Mouse (Mus musculus) MEL (cell line): ENCODE data around the gene Rac1. TPM values are rescaled to one million over a fixed set of nuclear protein-coding genes. Genes with fewer than 3 reads are reported as not detected.

Experiments used
- DNase-seq: peaks from one replicate; pipeline ENCODE4 v3.0.0; 2011; ENCODE audit warnings: low read depth, low spot score
- H3K27ac ChIP-seq: 2 replicates; pipeline ENCODE4 v1.5.1; 2012; ENCODE audit warnings: low read depth, mild to moderate bottlenecking, control low read depth, low read length, moderate library complexity; ENCODE audit not compliant: control insufficient read depth
- H3K27me3 ChIP-seq, 2 experiments: fragments of 150-350 bp in 1 of 2; sonication (generic) in 1 of 2; 2 replicates each; pipeline ENCODE4 v1.6.1; 2012; ENCODE audit warnings: low read length in 2 of 2, mild to moderate bottlenecking in 2 of 2, improper control_type of control experiment in 1 of 2, moderate library complexity in 1 of 2; ENCODE audit not compliant: insufficient read depth in 2 of 2, control insufficient read depth in 1 of 2
- H3K36me3 ChIP-seq, 2 experiments: 2 replicates each; pipeline ENCODE4 v1.6.1; 2012 to 2014; ENCODE audit warnings: low read length in 2 of 2, improper control_type of control experiment in 1 of 2, inconsistent platforms in 1 of 2, mild to moderate bottlenecking in 1 of 2; ENCODE audit not compliant: insufficient read depth in 2 of 2, control insufficient read depth in 1 of 2
- H3K4me1 ChIP-seq, 2 experiments: fragments of 150-350 bp in 1 of 2; sonication (generic) in 1 of 2; 2 replicates each; pipeline ENCODE4 v1.6.1; 2012; ENCODE audit warnings: low read length in 2 of 2, improper control_type of control experiment in 1 of 2, mild to moderate bottlenecking in 1 of 2; ENCODE audit not compliant: insufficient read depth in 2 of 2, control insufficient read depth in 1 of 2
- H3K4me3 ChIP-seq, 2 experiments: fragments of 150-350 bp in 1 of 2; sonication (generic) in 1 of 2; 2 replicates each; pipeline ENCODE4 v1.5.1; 2012; ENCODE audit warnings: low read depth in 2 of 2, low read length in 2 of 2, mild to moderate bottlenecking in 2 of 2, moderate library complexity in 2 of 2, control low read depth in 1 of 2, improper control_type of control experiment in 1 of 2; ENCODE audit not compliant: control insufficient read depth in 1 of 2, insufficient read depth in 1 of 2
- H3K79me2 ChIP-seq: 2 replicates; pipeline ENCODE4 v1.6.1; 2012; ENCODE audit warnings: mild to moderate bottlenecking, low read length, moderate library complexity; ENCODE audit not compliant: control insufficient read depth, poor library complexity, insufficient read depth
- H3K9ac ChIP-seq: 2 replicates; pipeline ENCODE4 v1.6.1; 2012; ENCODE audit warnings: low read depth, mild to moderate bottlenecking, control low read depth, low read length, moderate library complexity; ENCODE audit not compliant: control insufficient read depth, poor library complexity, severe bottlenecking
- H3K9me3 ChIP-seq: fragments of 150-350 bp; sonication (generic); replicated peaks from 2 replicates; pipeline ENCODE4 v1.6.1; 2012; ENCODE audit warnings: mild to moderate bottlenecking, low read length, improper control_type of control experiment, moderate library complexity; ENCODE audit not compliant: insufficient read depth
- BHLHE40 ChIP-seq: IDR thresholded peaks from 2 replicates; pipeline ENCODE4 v1.6.1; 2012; ENCODE audit warnings: low read depth, mild to moderate bottlenecking, inconsistent platforms, low read length, improper control_type of control experiment, borderline replicate concordance
- ELF1 ChIP-seq: IDR thresholded peaks from 2 replicates; pipeline ENCODE4 v1.6.1; 2014; ENCODE audit warnings: low read depth, mild to moderate bottlenecking, inconsistent platforms, low read length, improper control_type of control experiment, moderate library complexity
- ETS1 ChIP-seq: IDR thresholded peaks from 2 replicates; pipeline ENCODE4 v1.6.1; 2012; ENCODE audit warnings: low read depth, mild to moderate bottlenecking, inconsistent platforms, low read length, improper control_type of control experiment, moderate library complexity
- GABPA ChIP-seq: IDR thresholded peaks from 2 replicates; pipeline ENCODE4 v1.6.1; 2012; ENCODE audit warnings: low read depth, mild to moderate bottlenecking, inconsistent platforms, low read length, improper control_type of control experiment, moderate library complexity
- GATA1 ChIP-seq: IDR thresholded peaks from 2 replicates; pipeline ENCODE4 v1.6.1; 2011; ENCODE audit warnings: low read depth, low read length, improper control_type of control experiment
- HCFC1 ChIP-seq: IDR thresholded peaks from 2 replicates; pipeline ENCODE4 v1.6.1; 2012; ENCODE audit warnings: low read depth, mild to moderate bottlenecking, inconsistent platforms, low read length, improper control_type of control experiment, moderate library complexity
- JUND ChIP-seq: IDR thresholded peaks from 2 replicates; pipeline ENCODE4 v1.6.1; 2011; ENCODE audit warnings: low read depth, mild to moderate bottlenecking, improper control_type of control experiment, low read length
- KAT2A ChIP-seq: conservative IDR thresholded peaks from 2 replicates; pipeline ENCODE4 v1.6.1; 2012; ENCODE audit warnings: low read depth, low read length, improper control_type of control experiment, inconsistent platforms
- MAZ ChIP-seq: IDR thresholded peaks from 2 replicates; pipeline ENCODE4 v1.6.1; 2012; ENCODE audit warnings: low read depth, mild to moderate bottlenecking, inconsistent platforms, low read length, improper control_type of control experiment
- MXI1 ChIP-seq: IDR thresholded peaks from 2 replicates; pipeline ENCODE4 v1.6.1; 2011; ENCODE audit warnings: mild to moderate bottlenecking, low read depth, low read length, improper control_type of control experiment
- MYB ChIP-seq: IDR thresholded peaks from 2 replicates; pipeline ENCODE4 v1.6.1; 2011; ENCODE audit warnings: mild to moderate bottlenecking, low read depth, low read length, improper control_type of control experiment
- MYC ChIP-seq: IDR thresholded peaks from 2 replicates; pipeline ENCODE4 v1.6.1; 2011; ENCODE audit warnings: low read depth, mild to moderate bottlenecking, low read length, improper control_type of control experiment, moderate library complexity
- NELFE ChIP-seq: IDR thresholded peaks from 2 replicates; pipeline ENCODE4 v1.6.1; 2011; ENCODE audit warnings: low read depth, low read length, improper control_type of control experiment
- POLR2A ChIP-seq, 2 experiments: IDR thresholded peaks; 2 replicates each; pipeline ENCODE4 v1.6.1; 2011 to 2012; ENCODE audit warnings: low read length in 2 of 2, mild to moderate bottlenecking in 2 of 2, control low read depth in 1 of 2, improper control_type of control experiment in 1 of 2, low read depth in 1 of 2, moderate library complexity in 1 of 2; ENCODE audit not compliant: control insufficient read depth in 1 of 2, insufficient read depth in 1 of 2, poor library complexity in 1 of 2
- SIN3A ChIP-seq: IDR thresholded peaks from 2 replicates; pipeline ENCODE4 v1.6.1; 2012; ENCODE audit warnings: low read length, improper control_type of control experiment, inconsistent platforms
- SMC3 ChIP-seq: IDR thresholded peaks from 2 replicates; pipeline ENCODE4 v1.6.1; 2011; ENCODE audit warnings: low read depth, low read length, improper control_type of control experiment
- TAL1 ChIP-seq: IDR thresholded peaks from 2 replicates; pipeline ENCODE4 v1.6.1; 2012; ENCODE audit warnings: mild to moderate bottlenecking, inconsistent platforms, low read length, moderate library complexity, mixed read lengths
- TBP ChIP-seq: IDR thresholded peaks from 2 replicates; pipeline ENCODE4 v1.8.0; 2011; ENCODE audit warnings: low read depth, low read length, improper control_type of control experiment
- UBTF ChIP-seq: IDR thresholded peaks from 2 replicates; pipeline ENCODE4 v1.6.1; 2012; ENCODE audit warnings: low read depth, mild to moderate bottlenecking, inconsistent platforms, low read length, improper control_type of control experiment, moderate library complexity, borderline replicate concordance; ENCODE audit not compliant: insufficient read depth
- USF1 ChIP-seq: IDR thresholded peaks from 2 replicates; pipeline ENCODE4 v1.6.1; 2014; ENCODE audit warnings: low read depth, mild to moderate bottlenecking, inconsistent platforms, low read length, improper control_type of control experiment, moderate library complexity
- USF2 ChIP-seq, 2 experiments: IDR thresholded peaks; 2 replicates each; pipeline ENCODE4 v1.6.1; 2011 to 2012; ENCODE audit warnings: improper control_type of control experiment in 2 of 2, low read length in 2 of 2, borderline replicate concordance in 1 of 2, inconsistent platforms in 1 of 2, low read depth in 1 of 2, mild to moderate bottlenecking in 1 of 2; ENCODE audit not compliant: insufficient read depth in 1 of 2
- ZC3H11A ChIP-seq: IDR thresholded peaks from 2 replicates; pipeline ENCODE4 v1.6.1; 2012; ENCODE audit warnings: low read depth, mild to moderate bottlenecking, inconsistent platforms, low read length, improper control_type of control experiment
- ZKSCAN1 ChIP-seq: IDR thresholded peaks from 2 replicates; pipeline ENCODE4 v1.6.1; 2012; ENCODE audit warnings: low read depth, mild to moderate bottlenecking, inconsistent platforms, low read length, improper control_type of control experiment, moderate library complexity
- polyA plus RNA-seq, 2 experiments: library from polyadenylated mRNA; stranded (reverse) in 1 of 2; unstranded in 1 of 2; fragments of >175 nt in 1 of 2; fragments of >200 nt in 1 of 2; gene quantifications; 2 replicates each; pipeline versions ENCODE4 v1.2.1 to v1.2.4; 2012; ENCODE audit warnings: low replicate concordance in 2 of 2, low read depth in 1 of 2; ENCODE audit not compliant: insufficient read length in 2 of 2, insufficient read depth in 1 of 2, missing spikeins in 1 of 2
- total RNA-seq: library from RNA; depleted of rRNA; stranded (reverse); fragments of 300-350 nt; gene quantifications from 2 replicates; pipeline ENCODE4 v1.2.3, GENCODE M21; 2012

Gene Rac1
- total and polyA plus RNA-seq, 3 experiments: 105 to 251 (median 134) TPM

GRCm38 (mm10) chr5:143511577-143511976 lies 16.3 kb downstream of the Rac1 start:
- H3K27me3 ChIP-seq: no peaks in the 10 kb centered on the region
- peaks cover 25% of the 10 kb centered on the region for H3K79me2 ChIP-seq
- peaks cover 3 to 14% of the 10 kb centered on the region in 2 experiments for H3K4me1 ChIP-seq
- no peak overlapping the region for H3K4me3 ChIP-seq
- H3K36me3 ChIP-seq: peaks cover 17 to 22% of the 10 kb centered on the region in 2 experiments
- TF ChIP-seq MYB (no peak), HCFC1 (no peak), USF2 (IDR thresholded peaks at IDR 0.05; ENCODE audit: borderline replicate concordance in 1 of 2, insufficient read depth in 1 of 2, low read depth in 1 of 2, low read length in 2 of 2) (no peak), ZC3H11A (no peak), KAT2A (no peak), GABPA (no peak), USF1 (no peak), POLR2A (IDR thresholded peaks at IDR 0.05; ENCODE audit: control insufficient read depth in 1 of 2, insufficient read depth in 1 of 2, low read depth in 1 of 2, low read length in 2 of 2, poor library complexity in 1 of 2) (no peak), NELFE (no peak), TAL1 (no peak), ZKSCAN1 (no peak), SMC3 (no peak), GATA1 (no peak), SIN3A (no peak), MYC (no peak), TBP (no peak), UBTF (no peak)
- no peak overlapping the region for H3K9ac ChIP-seq
- H3K27ac ChIP-seq: no peak overlapping the region
- H3K9me3 ChIP-seq: no peaks in the 10 kb centered on the region
- DNase-seq: no peak

- peak; percentile 82 for DNase-seq
- Histone ChIP-seq H3K36me3 (peaks cover 17 to 21% of the 10 kb centered on the region in 2 experiments), H3K27me3 (no peaks in the 10 kb centered on the region), H3K79me2 (peaks cover 21% of the 10 kb centered on the region), H3K9me3 (no peaks in the 10 kb centered on the region), H3K4me1 (peaks cover 3 to 14% of the 10 kb centered on the region in 2 experiments)
- TF ChIP-seq POLR2A (IDR thresholded peaks at IDR 0.05; ENCODE audit: control insufficient read depth in 1 of 2, insufficient read depth in 1 of 2, low read depth in 1 of 2, low read length in 2 of 2, poor library complexity in 1 of 2): peak in 1 of 2 experiments; percentile 25; a peak in 1 of 4 replicates
- peak; percentile 41; the same call in 1 of the 2 replicates for TF ChIP-seq GATA1
- peak; percentile 16; the same call in 1 of the 2 replicates for TF ChIP-seq ETS1
- no peak for TF ChIP-seq JUND
- TF ChIP-seq MYC: no peak
- no peak for TF ChIP-seq ELF1
- peak; percentile 67 for TF ChIP-seq MXI1
- TF ChIP-seq ZKSCAN1: no peak
- TF ChIP-seq MAZ: 0 out of 2 replicates have a peak, but pooled peaks have one; percentile 10
- peak; percentile 40; the same call in 1 of the 2 replicates for TF ChIP-seq BHLHE40
- TF ChIP-seq UBTF: no peak
- peak; percentile 54; the same call in 1 of the 2 replicates for TF ChIP-seq SIN3A
- TF ChIP-seq USF1: 0 out of 2 replicates have a peak, but pooled peaks have one; percentile 21
- TF ChIP-seq, all 39 proteins: peak for 8
- peak overlapping the region; percentile 44 for H3K9ac ChIP-seq
- peak overlapping the region; percentile 81 for H3K27ac ChIP-seq
- peak overlapping the region in 1 of 2 experiments; percentile 8; a peak in 2 of 4 replicates for H3K4me3 ChIP-seq
These were observed 18.1 kb downstream of the Rac1 start for GRCm38 (mm10) chr5:143509737-143510136.
